Mouse (Mus musculus) MEL (cell line): ENCODE results near the gene Isoc2a. TPM values are rescaled to one million over a fixed set of nuclear protein-coding genes. Genes with fewer than 3 reads are reported as not detected.

Experiments used
- DNase-seq: peaks from one replicate; pipeline ENCODE4 v3.0.0; 2011; ENCODE audit warnings: low read depth, low spot score
- H3K27ac ChIP-seq: 2 replicates; pipeline ENCODE4 v1.5.1; 2012; ENCODE audit warnings: low read depth, mild to moderate bottlenecking, control low read depth, low read length, moderate library complexity; ENCODE audit not compliant: control insufficient read depth
- H3K27me3 ChIP-seq, 2 experiments: fragments of 150-350 bp in 1 of 2; sonication (generic) in 1 of 2; 2 replicates each; pipeline ENCODE4 v1.6.1; 2012; ENCODE audit warnings: low read length in 2 of 2, mild to moderate bottlenecking in 2 of 2, improper control_type of control experiment in 1 of 2, moderate library complexity in 1 of 2; ENCODE audit not compliant: insufficient read depth in 2 of 2, control insufficient read depth in 1 of 2
- H3K36me3 ChIP-seq, 2 experiments: 2 replicates each; pipeline ENCODE4 v1.6.1; 2012 to 2014; ENCODE audit warnings: low read length in 2 of 2, improper control_type of control experiment in 1 of 2, inconsistent platforms in 1 of 2, mild to moderate bottlenecking in 1 of 2; ENCODE audit not compliant: insufficient read depth in 2 of 2, control insufficient read depth in 1 of 2
- H3K4me1 ChIP-seq, 2 experiments: fragments of 150-350 bp in 1 of 2; sonication (generic) in 1 of 2; 2 replicates each; pipeline ENCODE4 v1.6.1; 2012; ENCODE audit warnings: low read length in 2 of 2, improper control_type of control experiment in 1 of 2, mild to moderate bottlenecking in 1 of 2; ENCODE audit not compliant: insufficient read depth in 2 of 2, control insufficient read depth in 1 of 2
- H3K4me3 ChIP-seq, 2 experiments: fragments of 150-350 bp in 1 of 2; sonication (generic) in 1 of 2; 2 replicates each; pipeline ENCODE4 v1.5.1; 2012; ENCODE audit warnings: low read depth in 2 of 2, low read length in 2 of 2, mild to moderate bottlenecking in 2 of 2, moderate library complexity in 2 of 2, control low read depth in 1 of 2, improper control_type of control experiment in 1 of 2; ENCODE audit not compliant: control insufficient read depth in 1 of 2, insufficient read depth in 1 of 2
- H3K79me2 ChIP-seq: 2 replicates; pipeline ENCODE4 v1.6.1; 2012; ENCODE audit warnings: mild to moderate bottlenecking, low read length, moderate library complexity; ENCODE audit not compliant: control insufficient read depth, poor library complexity, insufficient read depth
- H3K9ac ChIP-seq: 2 replicates; pipeline ENCODE4 v1.6.1; 2012; ENCODE audit warnings: low read depth, mild to moderate bottlenecking, control low read depth, low read length, moderate library complexity; ENCODE audit not compliant: control insufficient read depth, poor library complexity, severe bottlenecking
- H3K9me3 ChIP-seq: fragments of 150-350 bp; sonication (generic); replicated peaks from 2 replicates; pipeline ENCODE4 v1.6.1; 2012; ENCODE audit warnings: mild to moderate bottlenecking, low read length, improper control_type of control experiment, moderate library complexity; ENCODE audit not compliant: insufficient read depth
- CHD2 ChIP-seq: IDR thresholded peaks from 2 replicates; pipeline ENCODE4 v1.6.1; 2011; ENCODE audit warnings: low read length, improper control_type of control experiment
- CTCF ChIP-seq, 3 experiments: IDR thresholded peaks in 2 of 3; conservative IDR thresholded peaks in 1 of 3; 2 replicates each; pipeline ENCODE4 v1.5.1; 2011 to 2012; ENCODE audit warnings: low read length in 3 of 3, low read depth in 2 of 3, mild to moderate bottlenecking in 2 of 3, improper control_type of control experiment in 1 of 3, inconsistent platforms in 1 of 3, mixed read lengths in 1 of 3, moderate library complexity in 1 of 3; ENCODE audit not compliant: control insufficient read depth in 1 of 3, insufficient read depth in 1 of 3, poor library complexity in 1 of 3, severe bottlenecking in 1 of 3
- E2F4 ChIP-seq: IDR thresholded peaks from 2 replicates; pipeline ENCODE4 v1.6.1; 2011; ENCODE audit warnings: low read depth, low read length, improper control_type of control experiment, borderline replicate concordance
- ELF1 ChIP-seq: IDR thresholded peaks from 2 replicates; pipeline ENCODE4 v1.6.1; 2014; ENCODE audit warnings: low read depth, mild to moderate bottlenecking, inconsistent platforms, low read length, improper control_type of control experiment, moderate library complexity
- EP300 ChIP-seq, 2 experiments: IDR thresholded peaks; 2 replicates each; pipeline ENCODE4 v1.6.1; 2011; ENCODE audit warnings: improper control_type of control experiment in 2 of 2, low read length in 2 of 2, low read depth in 1 of 2, mild to moderate bottlenecking in 1 of 2
- ETS1 ChIP-seq: IDR thresholded peaks from 2 replicates; pipeline ENCODE4 v1.6.1; 2012; ENCODE audit warnings: low read depth, mild to moderate bottlenecking, inconsistent platforms, low read length, improper control_type of control experiment, moderate library complexity
- GABPA ChIP-seq: IDR thresholded peaks from 2 replicates; pipeline ENCODE4 v1.6.1; 2012; ENCODE audit warnings: low read depth, mild to moderate bottlenecking, inconsistent platforms, low read length, improper control_type of control experiment, moderate library complexity
- GATA1 ChIP-seq: IDR thresholded peaks from 2 replicates; pipeline ENCODE4 v1.6.1; 2011; ENCODE audit warnings: low read depth, low read length, improper control_type of control experiment
- HCFC1 ChIP-seq: IDR thresholded peaks from 2 replicates; pipeline ENCODE4 v1.6.1; 2012; ENCODE audit warnings: low read depth, mild to moderate bottlenecking, inconsistent platforms, low read length, improper control_type of control experiment, moderate library complexity
- MAX ChIP-seq: IDR thresholded peaks from 2 replicates; pipeline ENCODE4 v1.6.1; 2011; ENCODE audit warnings: low read length, improper control_type of control experiment
- MAZ ChIP-seq: IDR thresholded peaks from 2 replicates; pipeline ENCODE4 v1.6.1; 2012; ENCODE audit warnings: low read depth, mild to moderate bottlenecking, inconsistent platforms, low read length, improper control_type of control experiment
- MEF2A ChIP-seq: IDR thresholded peaks from 2 replicates; pipeline ENCODE4 v1.6.1; 2014; ENCODE audit warnings: low read depth, mild to moderate bottlenecking, inconsistent platforms, low read length, improper control_type of control experiment; ENCODE audit not compliant: poor library complexity, insufficient replicate concordance, severe bottlenecking; ENCODE audit errors: extremely low read depth
- MXI1 ChIP-seq: IDR thresholded peaks from 2 replicates; pipeline ENCODE4 v1.6.1; 2011; ENCODE audit warnings: mild to moderate bottlenecking, low read depth, low read length, improper control_type of control experiment
- MYC ChIP-seq: IDR thresholded peaks from 2 replicates; pipeline ENCODE4 v1.6.1; 2011; ENCODE audit warnings: low read depth, mild to moderate bottlenecking, low read length, improper control_type of control experiment, moderate library complexity
- NELFE ChIP-seq: IDR thresholded peaks from 2 replicates; pipeline ENCODE4 v1.6.1; 2011; ENCODE audit warnings: low read depth, low read length, improper control_type of control experiment
- NRF1 ChIP-seq: IDR thresholded peaks from 2 replicates; pipeline ENCODE4 v1.6.1; 2014; ENCODE audit warnings: low read depth, mild to moderate bottlenecking, inconsistent platforms, low read length, improper control_type of control experiment, moderate library complexity; ENCODE audit not compliant: poor library complexity, insufficient read depth, severe bottlenecking
- POLR2AphosphoS2 ChIP-seq: IDR thresholded peaks from 2 replicates; pipeline ENCODE4 v1.6.1; 2011; ENCODE audit warnings: low read length, improper control_type of control experiment
- POLR2AphosphoS5 ChIP-seq: IDR thresholded peaks from 2 replicates; pipeline ENCODE4 v1.6.1; 2012; ENCODE audit warnings: low read depth, borderline replicate concordance, mild to moderate bottlenecking, inconsistent platforms, low read length, moderate library complexity, mixed read lengths
- RAD21 ChIP-seq: IDR thresholded peaks from 2 replicates; pipeline ENCODE4 v1.6.1; 2011; ENCODE audit warnings: mild to moderate bottlenecking, low read depth, low read length, improper control_type of control experiment
- RCOR1 ChIP-seq: IDR thresholded peaks from 2 replicates; pipeline ENCODE4 v1.6.1; 2012; ENCODE audit warnings: low read depth, mild to moderate bottlenecking, inconsistent platforms, low read length, improper control_type of control experiment
- TAL1 ChIP-seq: IDR thresholded peaks from 2 replicates; pipeline ENCODE4 v1.6.1; 2012; ENCODE audit warnings: mild to moderate bottlenecking, inconsistent platforms, low read length, moderate library complexity, mixed read lengths
- TBP ChIP-seq: IDR thresholded peaks from 2 replicates; pipeline ENCODE4 v1.8.0; 2011; ENCODE audit warnings: low read depth, low read length, improper control_type of control experiment
- TCF12 ChIP-seq: IDR thresholded peaks from 2 replicates; pipeline ENCODE4 v1.6.1; 2014; ENCODE audit warnings: low read depth, mild to moderate bottlenecking, inconsistent platforms, low read length, improper control_type of control experiment, moderate library complexity
- UBTF ChIP-seq: IDR thresholded peaks from 2 replicates; pipeline ENCODE4 v1.6.1; 2012; ENCODE audit warnings: low read depth, mild to moderate bottlenecking, inconsistent platforms, low read length, improper control_type of control experiment, moderate library complexity, borderline replicate concordance; ENCODE audit not compliant: insufficient read depth
- USF1 ChIP-seq: IDR thresholded peaks from 2 replicates; pipeline ENCODE4 v1.6.1; 2014; ENCODE audit warnings: low read depth, mild to moderate bottlenecking, inconsistent platforms, low read length, improper control_type of control experiment, moderate library complexity
- USF2 ChIP-seq, 2 experiments: IDR thresholded peaks; 2 replicates each; pipeline ENCODE4 v1.6.1; 2011 to 2012; ENCODE audit warnings: improper control_type of control experiment in 2 of 2, low read length in 2 of 2, borderline replicate concordance in 1 of 2, inconsistent platforms in 1 of 2, low read depth in 1 of 2, mild to moderate bottlenecking in 1 of 2; ENCODE audit not compliant: insufficient read depth in 1 of 2
- ZC3H11A ChIP-seq: IDR thresholded peaks from 2 replicates; pipeline ENCODE4 v1.6.1; 2012; ENCODE audit warnings: low read depth, mild to moderate bottlenecking, inconsistent platforms, low read length, improper control_type of control experiment
- ZNF384 ChIP-seq: IDR thresholded peaks from 2 replicates; pipeline ENCODE4 v1.6.1; 2012; ENCODE audit warnings: low read depth, mild to moderate bottlenecking, inconsistent platforms, low read length, improper control_type of control experiment
- polyA plus RNA-seq, 2 experiments: library from polyadenylated mRNA; stranded (reverse) in 1 of 2; unstranded in 1 of 2; fragments of >175 nt in 1 of 2; fragments of >200 nt in 1 of 2; gene quantifications; 2 replicates each; pipeline versions ENCODE4 v1.2.1 to v1.2.4; 2012; ENCODE audit warnings: low replicate concordance in 2 of 2, low read depth in 1 of 2; ENCODE audit not compliant: insufficient read length in 2 of 2, insufficient read depth in 1 of 2, missing spikeins in 1 of 2
- total RNA-seq: library from RNA; depleted of rRNA; stranded (reverse); fragments of 300-350 nt; gene quantifications from 2 replicates; pipeline ENCODE4 v1.2.3, GENCODE M21; 2012

Isoc2a gene
- total and polyA plus RNA-seq, 3 experiments, result 11.1 to 20.6 TPM; not detected in 1

DNA sequence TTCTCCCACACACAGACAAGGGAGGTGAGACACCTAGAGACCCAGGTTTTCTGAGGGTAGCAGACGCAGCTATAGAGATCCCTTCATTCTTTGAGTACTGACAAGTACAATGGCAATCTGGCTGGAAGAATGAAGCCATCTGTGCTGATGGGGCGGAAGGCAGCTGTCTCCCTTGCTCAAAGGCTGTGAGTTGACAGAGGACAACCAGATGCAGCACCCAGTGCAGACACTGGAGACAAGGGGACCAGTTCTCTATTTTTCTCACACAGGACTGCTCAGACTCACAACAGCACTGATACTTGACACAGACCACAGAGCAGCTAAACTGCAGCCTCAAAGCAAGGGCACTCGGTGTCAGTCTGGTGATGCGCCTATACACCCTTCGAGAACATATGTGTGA is 34.9 kb upstream of the Isoc2a start:
- no peaks in the 10 kb centered on the region for H3K4me1 ChIP-seq
- no peaks in the 10 kb centered on the region for H3K36me3 ChIP-seq
- no peak for DNase-seq
- no peaks in the 10 kb centered on the region for H3K27me3 ChIP-seq
- H3K27ac ChIP-seq, result no peak overlapping the region
- TF ChIP-seq POLR2AphosphoS2, result no peak
- TF ChIP-seq GABPA, result no peak
- TF ChIP-seq NELFE, result no peak
- no peak for TF ChIP-seq RAD21
- no peak for TF ChIP-seq MAZ
- TF ChIP-seq HCFC1, result no peak
- TF ChIP-seq E2F4, result no peak
- no peak for TF ChIP-seq ELF1
- no peak for TF ChIP-seq MAX
- TF ChIP-seq EP300 (IDR thresholded peaks at IDR 0.05; ENCODE audit: low read depth in 1 of 2, low read length in 2 of 2), result no peak
- TF ChIP-seq MYC, result no peak
- TF ChIP-seq ZC3H11A, result no peak
- TF ChIP-seq RCOR1, result no peak
- TF ChIP-seq USF2 (IDR thresholded peaks at IDR 0.05; ENCODE audit: borderline replicate concordance in 1 of 2, insufficient read depth in 1 of 2, low read depth in 1 of 2, low read length in 2 of 2), result no peak
- H3K79me2 ChIP-seq, result no peaks in the 10 kb centered on the region
- no peaks in the 10 kb centered on the region for H3K9me3 ChIP-seq
- H3K4me3 ChIP-seq, result no peak overlapping the region
- H3K9ac ChIP-seq, result no peak overlapping the region

DNA sequence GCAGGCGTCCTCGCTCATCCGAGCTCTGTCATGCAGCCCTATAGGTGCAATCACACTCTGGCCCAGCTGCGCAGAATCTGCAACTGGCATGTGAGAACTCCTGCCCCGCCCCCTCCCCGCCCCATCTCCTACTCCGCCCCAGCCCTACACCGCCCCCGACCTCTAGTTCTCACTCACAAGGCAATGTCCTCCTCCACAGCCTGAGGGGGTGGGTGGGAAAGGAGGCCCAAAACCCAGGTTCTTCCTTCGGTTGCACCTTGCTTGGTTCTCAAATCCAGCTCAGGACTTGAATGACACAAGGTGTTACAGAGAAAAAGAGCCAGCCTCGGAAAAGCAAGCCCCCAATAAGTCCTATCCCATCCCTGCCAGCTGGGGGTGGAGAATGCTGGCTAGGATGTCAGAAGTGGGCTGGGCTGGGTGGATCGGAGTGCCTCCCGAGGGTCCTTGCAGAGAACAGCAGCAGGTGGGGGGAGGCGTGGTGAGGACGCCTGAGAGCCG is 34.3 kb upstream of the Isoc2a start:
- TF ChIP-seq USF2 (IDR thresholded peaks at IDR 0.05; ENCODE audit: borderline replicate concordance in 1 of 2, insufficient read depth in 1 of 2, low read depth in 1 of 2, low read length in 2 of 2) (no peak), USF1 (no peak), MAZ (peak; percentile 47; the same call in 1 of the 2 replicates), POLR2AphosphoS5 (no peak), GABPA (no peak), HCFC1 (no peak), ZC3H11A (no peak), TBP (no peak), E2F4 (no peak), NELFE (no peak), NRF1 (peak; percentile 64), CTCF (IDR thresholded peaks at IDR 0.05 in 2 of 3, conservative IDR thresholded peaks at IDR 0.05 in 1 of 3; ENCODE audit: control insufficient read depth in 1 of 3, insufficient read depth in 1 of 3, low read depth in 2 of 3, low read length in 3 of 3, poor library complexity in 1 of 3, severe bottlenecking in 1 of 3) (no peak), MXI1 (0 out of 2 replicates have a peak, but pooled peaks have one; percentile 26), ETS1 (0 out of 2 replicates have a peak, but pooled peaks have one; percentile 20), ZNF384 (no peak), MEF2A (no peak), TAL1 (no peak), MAX (no peak), UBTF (no peak), CHD2 (no peak), GATA1 (no peak), TCF12 (no peak)
- Histone ChIP-seq H3K4me3 (peak overlapping the region; percentile 42 to 53), H3K36me3 (no peaks in the 10 kb centered on the region), H3K4me1 (no peaks in the 10 kb centered on the region), H3K27me3 (no peaks in the 10 kb centered on the region), H3K9ac (peak overlapping the region; percentile 49), H3K27ac (no peak overlapping the region), H3K79me2 (no peaks in the 10 kb centered on the region), H3K9me3 (no peaks in the 10 kb centered on the region)
- DNase-seq, result peak; percentile 70
